Mouse (Mus musculus) adrenal gland (tissue): ENCODE measurements at regions not wholly inside any gene's neighbourhood (a gene's known extent, or its start where the extent isn't known, plus 50 kb on each side); places are given as distances from the start of the nearest gene placed in this dataset.

Experiments
- intact Hi-C: fragments of 180-260 bp; cut with DNase I; formaldehyde crosslinking; loops from one replicate; pipeline ENCODE4 v1.15.1; 2025

GRCm38 (mm10) chr6:101596995-101597394 is 219.3 kb upstream of the Pdzrn3 start:
- intact Hi-C loops, result no loop called here

- intact Hi-C loops, result no loop called here
Measured at GRCm38 (mm10) chr6:101593782-101594641, 216.3 kb upstream of the Pdzrn3 start.

DNA sequence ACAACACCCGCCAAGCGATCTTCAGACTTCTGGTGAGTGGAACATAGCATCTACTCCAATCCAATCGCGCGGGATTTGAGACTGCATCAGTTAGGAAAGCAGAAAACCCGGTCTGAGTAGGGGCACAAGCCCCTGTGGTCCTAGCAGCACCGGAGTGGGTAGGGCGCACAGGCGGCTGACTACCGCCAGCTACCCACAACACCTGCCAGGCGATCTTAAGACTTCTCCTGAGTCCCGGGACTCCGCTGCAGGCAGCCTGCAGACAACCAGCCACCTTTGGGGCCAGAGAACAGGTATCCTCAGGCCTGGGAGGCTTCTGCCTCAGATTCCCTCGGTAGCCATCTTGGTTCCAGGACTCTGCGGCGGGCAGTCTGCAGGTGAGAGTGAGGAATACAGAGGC is 208.2 kb upstream of the Pdzrn3 start:
- intact Hi-C loops, result no loop called here

GRCm38 (mm10) chr6:101580824-101581223 is 203.1 kb upstream of the Pdzrn3 start:
- intact Hi-C loops, result no loop called here

- intact Hi-C loops, result no loop called here
Measured at GRCm38 (mm10) chr6:101556096-101556495, 178.4 kb upstream of the Pdzrn3 start.

DNA sequence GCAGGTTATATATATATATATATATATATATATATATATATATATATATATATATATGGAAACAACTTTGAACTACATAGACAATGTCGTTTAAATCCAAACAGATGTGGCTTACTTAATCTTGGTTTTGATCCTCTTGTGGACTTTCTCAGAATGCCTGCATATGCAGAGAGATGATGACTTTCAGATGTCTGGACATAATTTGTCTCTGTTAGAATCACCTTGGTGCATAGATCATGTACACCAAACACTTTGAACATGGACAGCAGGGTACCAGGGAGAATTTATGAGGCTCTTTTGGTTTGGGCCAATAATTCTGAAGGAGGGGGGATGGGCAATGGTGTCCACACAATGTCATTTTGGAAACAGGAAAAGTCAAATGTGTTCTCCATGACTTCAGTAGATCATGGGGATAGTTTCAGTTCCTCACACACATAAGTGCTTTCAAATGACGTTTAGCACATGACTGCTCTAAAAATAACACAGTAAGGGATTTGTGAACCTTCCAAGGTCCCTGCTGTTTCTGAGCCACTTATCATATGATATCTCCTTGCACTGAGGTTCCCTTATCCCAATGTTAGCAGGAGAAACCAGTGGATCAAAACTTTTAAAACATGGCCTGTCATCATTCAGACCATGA is 177.4 kb upstream of the Pdzrn3 start:
- intact Hi-C loops, result no loop called here

- intact Hi-C loops, result no loop called here
Measured at GRCm38 (mm10) chr6:101550501-101551268, 173.0 kb upstream of the Pdzrn3 start.

DNA sequence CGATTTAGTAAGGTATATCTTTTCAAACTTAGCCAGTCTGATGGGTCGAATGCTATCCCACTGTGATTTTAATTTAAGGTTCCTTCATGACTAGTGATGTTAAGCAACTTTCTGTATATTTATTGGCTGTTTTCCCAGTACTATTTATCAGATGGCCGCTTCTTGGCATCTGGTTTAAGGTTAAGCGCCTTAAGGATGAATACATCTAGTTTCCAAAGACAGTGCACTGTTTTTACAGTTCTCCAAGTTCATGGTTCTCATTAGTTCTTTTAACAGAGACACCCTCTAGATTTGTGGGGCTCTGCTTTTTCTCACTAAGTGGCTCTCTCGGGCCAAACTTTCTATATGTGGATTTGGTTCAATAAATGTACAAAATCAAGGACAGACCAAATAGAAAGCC is 159.9 kb upstream of the Pdzrn3 start:
- intact Hi-C loops, result loop anchor here (5.0 to 10.0 kb wide), 2 partner anchors 75 to 653 kb away; no protein-coding TSS in a partner anchor

DNA sequence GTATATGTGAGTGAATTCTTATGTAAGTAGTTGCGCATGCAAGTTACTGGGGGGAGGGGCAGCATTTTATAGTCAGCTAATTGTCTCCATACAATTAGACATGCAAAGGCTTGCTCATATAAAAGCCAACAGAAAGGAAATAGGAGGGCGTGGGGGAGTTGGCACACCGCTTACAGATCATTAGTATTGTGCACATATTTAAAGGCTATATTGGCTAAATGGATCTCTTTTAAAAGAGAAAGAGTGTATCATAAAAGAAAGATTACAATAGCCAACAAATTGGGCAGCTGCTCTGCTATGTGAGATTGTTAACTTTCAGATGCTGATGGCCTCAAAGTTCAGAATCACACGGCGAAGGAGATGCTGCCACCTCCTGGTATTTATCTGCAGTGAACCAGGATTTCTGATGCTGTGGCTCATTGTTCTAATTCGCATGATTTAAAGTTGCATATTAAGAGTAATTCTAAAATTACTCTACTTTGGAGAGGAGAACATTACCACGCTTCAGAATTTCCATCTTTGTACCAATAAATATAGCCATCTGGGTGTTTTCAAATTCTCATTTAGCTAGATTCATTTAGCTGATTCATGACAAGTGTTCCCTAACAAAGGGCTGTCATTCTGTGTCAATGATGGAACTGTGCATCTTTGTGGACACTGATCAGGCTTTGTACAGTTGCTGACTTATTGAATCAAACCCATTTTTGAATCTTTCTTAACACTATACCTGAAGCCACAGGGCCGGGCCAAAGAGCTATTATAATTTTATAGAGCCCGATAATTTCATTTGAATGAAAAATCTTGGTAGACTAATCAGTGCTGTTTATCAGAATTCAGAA is 156.7 kb upstream of the Pdzrn3 start:
- intact Hi-C loops, result loop anchor here (5.0 to 10.0 kb wide), 4 partner anchors 37 to 650 kb away; no protein-coding TSS in a partner anchor

DNA sequence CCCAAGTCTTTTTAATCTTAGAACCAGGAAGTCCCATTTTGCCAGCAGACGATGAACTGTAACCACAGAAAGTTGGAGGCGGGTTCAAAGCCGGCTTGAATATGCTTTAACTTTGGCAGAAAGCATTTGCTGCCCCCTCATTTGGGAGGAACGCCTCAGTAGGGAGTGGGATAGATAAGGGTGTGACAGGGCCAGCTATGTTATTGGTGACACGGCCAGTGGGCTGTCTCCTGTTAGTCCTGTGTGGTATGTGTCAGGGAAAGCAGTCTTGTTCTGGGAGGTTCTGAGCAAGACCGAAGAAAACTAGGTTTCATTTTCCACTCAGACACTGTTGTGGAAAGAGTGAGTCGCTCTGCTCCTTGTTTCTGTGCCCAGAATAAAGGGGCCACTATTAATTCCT is 154.7 kb upstream of the Pdzrn3 start:
- intact Hi-C loops, result loop anchor here (2.0 to 10.0 kb wide), 4 partner anchors 35 to 648 kb away; no protein-coding TSS in a partner anchor

DNA sequence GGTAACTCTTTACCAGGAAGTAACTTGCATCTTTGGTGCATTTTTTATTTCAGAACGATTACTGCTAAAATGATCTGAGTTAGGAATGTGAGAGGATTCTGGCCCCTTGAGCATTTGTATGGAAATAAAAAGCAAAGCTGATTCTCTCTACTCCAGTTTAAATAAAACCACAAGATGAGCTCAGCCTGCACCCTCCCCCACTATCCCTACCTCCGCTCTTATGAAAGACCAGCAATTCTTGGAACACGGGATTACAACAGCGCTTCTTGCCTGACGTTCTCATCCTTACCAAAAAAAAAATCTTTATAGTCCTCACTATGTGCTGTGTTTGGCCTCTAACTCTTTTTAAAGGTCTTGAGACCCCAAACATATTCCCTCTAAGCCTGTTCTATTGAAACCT is 154.2 kb upstream of the Pdzrn3 start:
- intact Hi-C loops, result loop anchor here (2.0 to 10.0 kb wide), 4 partner anchors 35 to 647 kb away; no protein-coding TSS in a partner anchor

- intact Hi-C loops, result no loop called here
Measured at GRCm38 (mm10) chr6:101525129-101525528, 147.4 kb upstream of the Pdzrn3 start.

DNA sequence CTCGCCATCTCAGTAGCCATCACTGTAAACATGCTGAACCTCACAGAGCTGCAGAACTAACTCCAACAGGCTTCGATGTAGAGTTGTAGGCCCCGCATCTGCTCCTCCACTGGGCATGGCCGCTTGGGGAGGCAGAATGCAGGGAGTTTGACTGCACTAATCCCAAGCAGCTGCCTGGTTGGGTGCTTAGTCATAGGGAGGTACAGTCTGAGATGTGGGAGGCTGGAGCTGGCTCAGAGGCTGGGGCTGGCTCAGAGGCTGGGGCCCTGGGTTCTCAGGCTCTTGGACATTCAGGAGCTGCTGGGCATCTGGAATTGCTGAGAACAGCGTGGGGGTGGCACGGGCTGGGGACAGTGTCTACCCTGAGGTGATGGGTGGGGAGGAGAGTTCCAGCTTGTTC is 143.6 kb upstream of the Pdzrn3 start:
- intact Hi-C loops, result no loop called here

GRCm38 (mm10) chr6:101520755-101521154 is 143.1 kb upstream of the Pdzrn3 start:
- intact Hi-C loops, result no loop called here

- intact Hi-C loops, result loop anchor here (5.0 kb wide), 1 partner anchor 37 kb away; no protein-coding TSS in a partner anchor
Measured at GRCm38 (mm10) chr6:101518904-101519701, 141.4 kb upstream of the Pdzrn3 start.

GRCm38 (mm10) chr6:101517584-101517983 is 139.9 kb upstream of the Pdzrn3 start:
- intact Hi-C loops, result loop anchor here (5.0 kb wide), 1 partner anchor 35 kb away; no protein-coding TSS in a partner anchor

- intact Hi-C loops, result no loop called here
Measured at GRCm38 (mm10) chr6:101513696-101514095, 136.0 kb upstream of the Pdzrn3 start.

DNA sequence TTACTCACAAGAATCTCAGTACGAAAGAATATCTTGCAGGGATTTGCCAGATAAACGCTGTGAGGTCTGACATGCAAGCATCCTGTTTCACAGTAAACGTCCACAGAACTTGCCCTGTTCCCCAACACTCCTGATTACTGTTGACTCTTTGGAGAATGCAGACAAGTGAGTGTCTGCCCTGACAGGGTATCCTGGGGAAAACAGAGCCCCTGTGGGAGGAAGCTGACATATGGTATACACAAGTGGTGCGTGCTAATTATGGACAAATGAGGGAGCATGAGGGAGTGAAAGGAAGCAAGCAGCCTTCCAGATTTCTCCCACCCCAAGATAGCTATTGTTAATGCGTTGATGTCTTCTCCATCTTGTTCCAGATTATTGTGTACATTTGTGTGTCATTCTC is 124.5 kb upstream of the Pdzrn3 start:
- intact Hi-C loops, result no loop called here

DNA sequence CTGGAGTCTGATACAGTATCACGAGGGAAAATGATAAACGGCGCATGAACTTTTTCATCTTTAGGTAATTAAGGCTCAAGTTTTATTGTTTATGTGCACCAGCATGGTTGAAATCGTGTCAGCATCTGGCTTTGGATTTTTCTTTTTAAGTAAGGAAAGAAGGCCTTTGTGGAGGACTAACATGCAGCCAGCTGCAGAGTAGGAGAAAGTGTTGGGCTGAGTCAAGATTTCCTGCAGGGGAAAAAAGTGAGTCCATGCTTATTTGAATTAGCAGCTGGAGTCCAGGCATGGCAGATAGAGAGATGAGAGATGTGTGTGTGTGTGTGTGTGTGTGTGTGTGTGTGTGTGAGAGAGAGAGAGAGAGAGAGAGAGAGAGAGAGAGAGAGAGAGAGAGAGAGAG is 124.0 kb upstream of the Pdzrn3 start:
- intact Hi-C loops, result no loop called here

- intact Hi-C loops, result no loop called here
Measured at GRCm38 (mm10) chr6:101500202-101500601, 122.5 kb upstream of the Pdzrn3 start.
